Mouse (Mus musculus) large intestine, adult 2 months (tissue): Measurements from ENCODE around the gene Sfswap. TPM values are rescaled to one million over a fixed set of nuclear protein-coding genes. Genes with fewer than 3 reads are reported as not detected.

Experiments
- DNase-seq: peaks from one replicate; pipeline ENCODE4 v3.0.0-alpha.2; 2012; ENCODE audit warnings: low read depth, low spot score
- WGBS: fragments of 180-500 bp; shearing (Covaris S2); methylation state at CpG from one replicate; pipeline ENCODE4 v1.1.7; 2018; 5-methylcytosine and 5-hydroxymethylcytosine counted together
- polyA plus RNA-seq: library from polyadenylated mRNA; depleted of rRNA; stranded (reverse); fragments of >200 nt; gene quantifications from 2 replicates; pipeline ENCODE4 v1.2.3, GENCODE M21; 2012

The Sfswap gene
- polyA plus RNA-seq, 1 experiment: 35.3 TPM

- DNase-seq: no peak
- 77% methylated on average over 5 of the region's 5 CpGs for WGBS
Observed at GRCm38 (mm10) chr5:129524751-129525150, 23.7 kb downstream of the Sfswap start.

DNA sequence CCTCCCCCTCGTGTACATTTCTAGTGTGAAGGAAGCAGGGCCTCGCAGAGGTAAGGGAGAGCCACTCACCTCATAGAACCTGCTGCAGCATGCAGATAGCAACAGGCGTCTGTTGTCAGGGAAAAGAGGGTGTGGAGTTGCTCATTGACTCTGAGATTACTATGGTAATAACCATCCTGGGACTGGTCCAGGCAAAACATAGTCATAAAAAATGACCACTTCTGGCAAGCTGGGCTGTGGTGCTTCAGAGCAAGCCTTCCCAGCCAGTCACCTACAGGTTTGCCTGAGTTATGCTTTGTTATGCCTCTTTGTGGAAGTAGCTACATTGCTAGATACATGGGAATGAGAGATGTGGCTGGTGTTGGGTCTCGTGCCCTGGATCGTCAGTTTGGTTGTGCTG, 26.1 kb downstream of the Sfswap start:
- peak; percentile 8 for DNase-seq
- 41% methylated on average over 5 of the region's 5 CpGs for WGBS

DNA sequence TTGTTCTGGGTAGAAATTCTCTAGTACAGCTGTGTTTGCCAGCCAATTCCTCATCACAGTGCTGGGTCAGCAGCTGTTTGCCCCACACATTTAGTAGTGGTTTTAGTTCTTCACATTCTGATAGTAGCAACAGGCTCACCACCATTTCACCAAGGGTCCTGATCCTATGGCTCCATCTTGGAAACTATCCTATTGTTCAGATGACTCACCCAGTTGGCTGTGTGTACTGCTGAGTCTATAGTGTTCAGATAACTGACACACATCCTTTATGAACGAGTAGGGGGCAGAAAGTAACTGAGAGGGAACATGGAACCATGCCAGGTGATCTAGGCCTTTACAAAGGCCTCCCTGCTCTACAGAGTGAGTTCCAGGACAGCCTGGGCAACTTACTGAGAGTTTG, 28.6 kb downstream of the Sfswap start:
- DNase-seq: no peak

GRCm38 (mm10) chr5:129533731-129534130, 32.7 kb downstream of the Sfswap start:
- WGBS: 75% methylated on average over 3 of the region's 3 CpGs
- DNase-seq: no peak

More for the DNA sequence above, 28.6 kb downstream of the Sfswap start:
- WGBS: 50% methylated on average over 1 of the region's 1 CpGs

DNA sequence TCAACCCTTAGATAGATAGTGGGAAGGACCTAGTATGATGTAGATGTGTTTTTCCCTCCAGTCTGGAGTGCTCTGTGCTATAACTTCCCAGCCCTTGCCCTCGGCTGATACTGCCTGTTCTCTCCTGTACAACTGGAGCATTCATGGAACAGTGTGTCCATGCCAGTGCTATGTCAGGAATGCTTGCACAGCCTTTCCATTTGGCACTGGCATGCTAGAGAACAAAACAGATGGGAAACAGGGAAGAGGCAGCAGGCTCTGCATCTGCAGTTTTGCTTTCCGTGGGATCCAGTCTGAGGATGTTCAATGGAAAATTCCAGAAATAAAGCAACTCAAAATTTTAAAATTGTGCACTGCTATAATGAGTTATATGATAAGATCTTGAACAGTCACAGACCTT, 33.5 kb downstream of the Sfswap start:
- WGBS: 79% methylated on average over 2 of the region's 2 CpGs
- DNase-seq: no peak

GRCm38 (mm10) chr5:129535021-129535420, 34.0 kb downstream of the Sfswap start:
- DNase-seq: no peak
- WGBS: 83% methylated on average over 2 of the region's 2 CpGs

DNA sequence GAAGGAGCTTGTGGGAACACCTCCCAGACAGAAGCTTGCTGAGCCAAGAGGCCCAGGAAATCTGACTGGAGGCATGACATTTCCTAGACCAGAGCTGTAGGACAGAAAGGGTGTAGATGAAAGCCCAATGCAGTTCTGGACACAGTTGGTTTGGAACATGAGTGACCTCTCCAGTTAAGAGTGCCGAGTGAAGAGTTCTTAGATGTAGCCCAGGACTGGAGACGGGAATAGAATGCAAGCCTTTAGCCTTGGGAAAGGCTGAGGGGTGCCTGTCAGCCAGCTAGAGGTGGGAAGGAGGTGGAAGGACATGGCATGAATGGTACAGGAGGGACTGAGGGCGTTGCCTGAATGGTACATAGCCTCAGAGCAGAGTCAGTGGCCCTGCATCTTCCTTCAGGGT, 34.4 kb downstream of the Sfswap start:
- WGBS: 94% methylated on average over 3 of the region's 3 CpGs
- no peak for DNase-seq

DNA sequence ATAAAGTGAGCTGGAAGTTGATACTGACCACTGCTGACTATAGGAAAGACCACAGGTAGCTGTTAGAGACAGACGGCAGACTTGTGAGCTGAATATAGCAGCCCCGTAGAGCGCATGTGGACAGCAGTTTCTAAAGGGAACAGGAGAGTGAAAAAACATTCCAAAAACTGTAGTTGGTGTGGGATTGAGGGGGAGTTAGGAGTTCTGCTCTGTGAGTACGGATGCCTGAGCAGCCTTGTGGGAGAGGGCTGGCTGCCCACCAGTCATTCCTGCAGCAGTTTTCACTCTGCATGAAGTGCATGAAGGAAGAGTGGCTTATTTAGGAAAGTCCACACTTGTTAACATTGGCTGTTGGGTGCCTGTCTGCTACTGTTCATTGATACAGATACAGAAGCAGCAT, 37.8 kb downstream of the Sfswap start:
- DNase-seq: no peak
- 91% methylated on average over 4 of the region's 4 CpGs for WGBS

DNA sequence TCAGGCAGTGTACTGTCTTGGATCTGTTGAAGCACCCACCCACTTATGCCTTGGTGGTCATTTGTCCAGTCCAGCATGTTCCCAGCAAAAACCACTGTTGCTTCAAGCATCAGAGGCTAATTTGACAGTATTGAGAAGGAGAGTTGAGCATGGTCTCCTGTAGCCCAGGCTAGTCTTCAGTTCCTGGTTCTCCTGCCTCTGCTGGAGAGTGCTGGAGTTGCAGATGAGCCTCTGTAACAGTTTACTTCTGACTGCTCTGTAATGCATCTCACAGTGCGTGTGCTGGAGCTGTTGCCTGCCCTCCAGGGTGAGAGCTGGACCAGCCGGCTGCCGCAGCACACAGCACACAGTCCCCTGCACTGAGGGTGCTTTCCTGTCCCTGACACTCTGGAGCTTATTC, 41.2 kb downstream of the Sfswap start:
- no peak for DNase-seq
- 94% methylated on average over 3 of the region's 3 CpGs for WGBS

DNA sequence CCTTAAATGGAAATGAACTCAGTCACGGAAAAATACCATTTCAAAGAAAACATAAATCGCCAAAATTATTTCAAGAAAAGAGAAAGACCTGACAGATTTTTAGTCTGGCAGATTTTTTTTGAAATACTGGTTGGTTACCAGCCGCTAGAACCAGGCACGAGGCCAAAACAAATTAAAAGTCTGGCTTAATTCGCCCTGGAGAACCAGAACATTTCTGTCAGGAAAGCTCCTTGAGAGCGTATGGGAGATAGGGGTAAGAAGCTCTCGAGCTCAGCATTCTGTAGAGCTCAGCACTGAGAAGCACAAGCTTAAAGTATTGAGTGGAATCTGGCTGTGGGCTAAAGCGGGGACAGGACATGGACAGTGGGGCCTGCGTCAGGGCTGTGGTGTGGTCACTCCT, 44.8 kb downstream of the Sfswap start:
- WGBS: 71% methylated on average over 9 of the region's 9 CpGs
- DNase-seq: no peak

DNA sequence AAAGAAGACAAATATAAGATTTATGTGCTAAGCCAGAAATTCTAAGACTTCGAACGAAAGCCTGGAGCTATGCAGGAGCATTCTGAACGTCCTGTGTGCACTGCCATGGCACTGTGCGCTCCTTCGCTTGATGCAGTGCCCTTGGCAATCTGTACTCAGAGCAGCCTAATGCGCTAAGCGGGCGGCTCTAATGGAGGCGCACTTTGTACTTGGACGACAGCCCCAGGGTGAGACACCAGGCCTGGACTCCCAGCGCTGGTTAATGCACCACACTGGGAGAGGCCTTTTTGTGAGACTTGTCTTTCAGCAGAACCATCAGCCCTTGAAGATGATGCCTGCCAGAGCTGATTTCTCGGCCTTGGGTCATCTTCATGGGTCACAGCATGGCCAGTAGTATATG, 48.7 kb downstream of the Sfswap start:
- WGBS: 90% methylated on average over 12 of the region's 12 CpGs
- DNase-seq: no peak

- 96% methylated on average over 6 of the region's 6 CpGs for WGBS
- DNase-seq: no peak
Observed at GRCm38 (mm10) chr5:129550790-129551189, 49.8 kb downstream of the Sfswap start.

DNA sequence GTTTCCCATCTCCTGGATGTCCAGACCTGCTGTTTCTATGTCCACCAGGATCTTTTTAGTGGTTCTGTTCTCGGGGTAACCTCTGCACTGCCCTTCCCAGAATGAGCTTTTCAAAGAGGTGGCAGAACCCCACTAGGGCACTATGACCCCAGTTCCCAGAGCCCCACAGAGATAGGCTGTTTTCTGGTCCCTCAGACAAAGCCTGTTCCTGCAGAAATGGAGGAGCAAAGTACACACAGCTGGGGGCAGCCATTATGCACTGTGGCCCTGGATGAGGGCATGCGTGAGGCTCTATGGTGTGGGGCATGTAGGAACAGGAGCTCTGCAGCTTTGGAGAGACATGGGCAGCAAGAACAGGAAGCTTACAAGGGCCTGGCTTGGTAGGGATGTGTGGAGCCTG, 51.0 kb downstream of the Sfswap start:
- DNase-seq: no peak
- 97% methylated on average over 2 of the region's 2 CpGs for WGBS

DNA sequence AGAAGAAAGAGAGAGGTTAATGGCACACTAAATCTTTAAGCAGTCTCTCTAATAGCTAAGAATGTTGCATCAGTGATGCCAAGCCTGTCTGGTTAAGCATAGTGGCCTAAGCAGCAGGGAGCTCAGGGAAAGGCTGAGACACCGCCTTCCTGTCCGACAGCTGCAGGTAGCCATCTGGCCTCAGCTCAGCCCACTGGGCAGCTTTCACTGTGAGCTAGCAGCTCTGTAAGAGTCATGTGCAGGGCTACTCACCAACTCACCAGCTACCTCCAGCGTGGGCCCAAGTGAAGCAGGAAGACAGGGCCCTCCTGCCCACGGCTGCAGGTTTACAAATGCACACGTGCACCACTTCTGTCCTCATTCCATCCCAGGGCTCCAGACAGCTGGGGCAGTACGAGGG, 52.6 kb downstream of the Sfswap start:
- DNase-seq: no peak
- 88% methylated on average over 6 of the region's 6 CpGs for WGBS

- WGBS: 78% methylated on average over 5 of the region's 5 CpGs
Observed at GRCm38 (mm10) chr5:129558591-129558990, 57.6 kb downstream of the Sfswap start.

GRCm38 (mm10) chr5:129559283-129559682, 58.3 kb downstream of the Sfswap start:
- WGBS: 88% methylated on average over 11 of the region's 11 CpGs
- DNase-seq: no peak

More at GRCm38 (mm10) chr5:129558591-129558990, 57.6 kb downstream of the Sfswap start:
- DNase-seq: no peak

DNA sequence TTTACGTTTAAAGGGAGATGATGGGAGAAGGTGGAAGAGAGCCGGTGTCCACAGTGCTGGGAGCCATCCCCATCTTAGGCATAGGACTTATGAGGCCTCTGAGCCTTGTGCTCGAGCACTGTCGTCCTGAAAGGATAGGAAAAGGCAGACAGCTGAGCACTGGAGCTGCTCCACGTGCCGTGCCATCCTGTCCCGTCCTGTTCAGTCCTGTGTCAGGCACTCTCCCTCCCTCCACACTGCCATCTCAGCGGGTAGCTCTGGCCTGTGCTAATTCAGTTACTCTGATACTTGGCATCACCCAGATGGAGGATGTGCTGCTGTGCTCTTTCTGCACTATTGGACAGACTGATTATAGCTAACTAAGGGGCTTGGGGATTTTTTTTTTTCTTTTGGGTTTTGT, 61.3 kb downstream of the Sfswap start:
- no peak for DNase-seq
- 89% methylated on average over 8 of the region's 8 CpGs for WGBS

- no peak for DNase-seq
- 92% methylated on average over 4 of the region's 4 CpGs for WGBS
Observed at GRCm38 (mm10) chr5:129568596-129568995, 67.6 kb downstream of the Sfswap start.

GRCm38 (mm10) chr5:129578201-129578600, 77.2 kb downstream of the Sfswap start:
- WGBS: 22% methylated on average over 12 of the region's 12 CpGs
- DNase-seq: no peak

DNA sequence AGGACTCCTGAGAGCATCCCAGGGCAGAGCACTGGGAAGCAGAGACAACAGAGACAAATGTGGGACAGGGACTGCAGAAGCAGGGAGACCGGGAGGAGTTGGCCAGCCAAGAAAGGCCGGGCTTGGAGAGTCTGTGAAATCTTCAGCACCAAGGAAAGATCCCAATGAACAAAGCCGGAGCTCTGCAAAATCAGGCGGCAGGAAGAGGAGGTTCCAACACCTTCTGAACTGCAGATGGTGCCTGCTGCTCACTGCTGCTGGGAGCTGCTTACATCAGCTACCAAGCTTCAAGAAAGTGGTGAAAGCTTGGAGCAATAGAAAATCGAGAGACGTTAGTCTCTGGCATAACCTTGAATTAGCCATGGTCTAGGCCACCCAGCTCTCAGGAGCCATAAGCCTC, 79.0 kb downstream of the Sfswap start:
- WGBS: 14% methylated on average over 6 of the region's 6 CpGs
- DNase-seq: no peak

DNA sequence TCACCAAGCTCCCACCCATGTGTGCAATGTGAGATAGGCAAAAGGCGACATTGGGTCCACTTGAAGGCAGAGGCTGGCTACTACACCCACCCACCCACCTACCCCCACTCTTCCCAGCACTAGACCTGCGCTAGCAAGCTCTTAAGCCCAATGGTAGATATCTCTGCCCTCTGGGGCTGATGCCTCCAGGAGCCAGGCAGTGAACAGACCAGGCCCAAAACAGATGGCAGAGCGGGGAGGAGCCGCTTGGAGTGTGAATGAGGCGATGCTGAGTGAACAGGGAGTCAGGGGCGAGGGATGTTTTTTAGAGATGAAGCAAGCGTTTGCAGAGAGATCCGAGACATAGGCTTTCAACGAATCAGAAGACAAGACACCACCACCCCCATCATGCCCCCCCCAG, 79.6 kb downstream of the Sfswap start:
- DNase-seq: no peak
- 76% methylated on average over 9 of the region's 9 CpGs for WGBS

DNA sequence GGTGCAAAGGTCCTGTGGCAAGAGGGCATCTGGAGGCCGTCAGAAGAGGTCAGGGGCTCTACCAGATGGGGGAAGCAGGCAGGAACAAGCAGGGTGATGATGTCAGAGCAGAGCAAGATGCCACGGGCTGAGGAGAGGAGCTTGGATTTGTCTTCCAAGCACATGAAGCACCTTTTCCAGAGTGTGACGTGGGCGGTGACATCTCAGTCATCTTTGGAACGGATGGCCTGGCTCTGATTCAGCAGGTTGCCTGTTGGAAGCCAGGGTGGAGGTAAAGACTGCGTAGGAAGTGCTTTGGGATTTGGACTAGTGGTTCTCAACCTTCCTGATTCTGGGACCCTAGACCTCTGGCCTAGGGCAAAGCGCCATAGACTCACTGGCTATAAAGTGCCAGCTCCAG, 80.0 kb downstream of the Sfswap start:
- 65% methylated on average over 7 of the region's 7 CpGs for WGBS
- DNase-seq: no peak

- no peak for DNase-seq
- WGBS: 2% methylated on average over 12 of the region's 12 CpGs
Observed at GRCm38 (mm10) chr5:129583331-129583730, 82.3 kb downstream of the Sfswap start.
